Mouse (Mus musculus): ENCODE data around the gene Ccdc39. TPM values are rescaled to one million over a fixed set of nuclear protein-coding genes. Genes with fewer than 3 reads are reported as not detected.

Gene Ccdc39
- polyA plus RNA-seq, 1 experiment: 3.4 TPM

GRCm38 (mm10) chr3:33838877-33839276 is 5.2 kb downstream of the Ccdc39 start:
- no peak for DNase-seq
- TF ChIP-seq POLR2A (IDR thresholded peaks at IDR 0.05; ENCODE audit: low read depth, low read length): no peak
- TF ChIP-seq CTCF (conservative IDR thresholded peaks at IDR 0.05; ENCODE audit: insufficient read depth, insufficient read length, low read depth, low read length): no peak
- Histone ChIP-seq H3K4me1 (ENCODE audit: control insufficient read depth, insufficient read depth, low read length) (no peaks in the 10 kb centered on the region), H3K27ac (ENCODE audit: insufficient read depth, low read depth, low read length) (no peak overlapping the region), H3K4me3 (ENCODE audit: insufficient read depth, low read depth, low read length) (no peak overlapping the region), H3K27me3 (replicated peaks; ENCODE audit: control insufficient read depth, insufficient read depth, low read length) (no peaks in the 10 kb centered on the region), H3K36me3 (ENCODE audit: control insufficient read depth, insufficient read depth, low read length) (no peaks in the 10 kb centered on the region)
- 51% methylated on average over 10 of the region's 10 CpGs for WGBS

- Histone ChIP-seq H3K36me3 (ENCODE audit: control insufficient read depth, insufficient read depth, low read length) (no peaks in the 10 kb centered on the region), H3K27me3 (replicated peaks; ENCODE audit: control insufficient read depth, insufficient read depth, low read length) (no peaks in the 10 kb centered on the region), H3K27ac (ENCODE audit: insufficient read depth, low read depth, low read length) (no peak overlapping the region), H3K4me1 (ENCODE audit: control insufficient read depth, insufficient read depth, low read length) (no peaks in the 10 kb centered on the region), H3K4me3 (ENCODE audit: insufficient read depth, low read depth, low read length) (no peak overlapping the region)
- WGBS: 91% methylated on average over 13 of the region's 13 CpGs
- TF ChIP-seq POLR2A (IDR thresholded peaks at IDR 0.05; ENCODE audit: low read depth, low read length) (no peak), CTCF (conservative IDR thresholded peaks at IDR 0.05; ENCODE audit: insufficient read depth, insufficient read length, low read depth, low read length) (no peak)
- DNase-seq: no peak
These were observed 7.5 kb downstream of the Ccdc39 start for GRCm38 (mm10) chr3:33836576-33836975.

GRCm38 (mm10) chr3:33832351-33832750 is 11.8 kb downstream of the Ccdc39 start:
- no peaks in the 10 kb centered on the region for H3K4me1 ChIP-seq (ENCODE audit: control insufficient read depth, insufficient read depth, low read length)
- H3K36me3 ChIP-seq (ENCODE audit: control insufficient read depth, insufficient read depth, low read length): no peaks in the 10 kb centered on the region
- 82% methylated on average over 10 of the region's 10 CpGs for WGBS
- DNase-seq: no peak
- H3K4me3 ChIP-seq (ENCODE audit: insufficient read depth, low read depth, low read length): no peak overlapping the region
- H3K27ac ChIP-seq (ENCODE audit: insufficient read depth, low read depth, low read length): no peak overlapping the region
- no peaks in the 10 kb centered on the region for H3K27me3 ChIP-seq (replicated peaks; ENCODE audit: control insufficient read depth, insufficient read depth, low read length)
- TF ChIP-seq POLR2A (IDR thresholded peaks at IDR 0.05; ENCODE audit: low read depth, low read length) (no peak), CTCF (conservative IDR thresholded peaks at IDR 0.05; ENCODE audit: insufficient read depth, insufficient read length, low read depth, low read length) (no peak)

GRCm38 (mm10) chr3:33824135-33824946 is 19.8 kb downstream of the Ccdc39 start:
- DNase-seq: peak; percentile 49
- WGBS: 37% methylated on average over 9 of the region's 9 CpGs

GRCm38 (mm10) chr3:33807151-33807550 is 37.0 kb downstream of the Ccdc39 start:
- 60% methylated on average over 1 of the region's 1 CpGs for whole genome bisulfite sequencing
- DNase-seq: no peak
- peaks cover 8% of the 10 kb centered on the region for H3K36me3 ChIP-seq (ENCODE audit: control insufficient read depth, insufficient read depth, low read length)
- H3K4me3 ChIP-seq (ENCODE audit: insufficient read depth, low read depth, low read length): no peak overlapping the region
- H3K27ac ChIP-seq (ENCODE audit: insufficient read depth, low read depth, low read length): no peak overlapping the region
- no peak for TF ChIP-seq POLR2A (IDR thresholded peaks at IDR 0.05; ENCODE audit: low read depth, low read length)
- TF ChIP-seq CTCF (conservative IDR thresholded peaks at IDR 0.05; ENCODE audit: insufficient read depth, insufficient read length, low read depth, low read length): no peak
- H3K4me1 ChIP-seq (ENCODE audit: control insufficient read depth, insufficient read depth, low read length): no peaks in the 10 kb centered on the region
- H3K27me3 ChIP-seq (replicated peaks; ENCODE audit: control insufficient read depth, insufficient read depth, low read length): no peaks in the 10 kb centered on the region

More at GRCm38 (mm10) chr3:33824135-33824946, 19.8 kb downstream of the Ccdc39 start:
- Histone ChIP-seq H3K27ac (ENCODE audit: insufficient read depth, low read depth, low read length) (no peak overlapping the region), H3K4me1 (ENCODE audit: control insufficient read depth, insufficient read depth, low read length) (no peaks in the 10 kb centered on the region), H3K36me3 (ENCODE audit: control insufficient read depth, insufficient read depth, low read length) (no peaks in the 10 kb centered on the region), H3K4me3 (ENCODE audit: insufficient read depth, low read depth, low read length) (no peak overlapping the region), H3K27me3 (replicated peaks; ENCODE audit: control insufficient read depth, insufficient read depth, low read length) (no peaks in the 10 kb centered on the region)
- TF ChIP-seq CTCF (conservative IDR thresholded peaks at IDR 0.05; ENCODE audit: insufficient read depth, insufficient read length, low read depth, low read length) (peak; percentile 83), POLR2A (IDR thresholded peaks at IDR 0.05; ENCODE audit: low read depth, low read length) (no peak)

GRCm38 (mm10) chr3:33800513-33800820 is 43.6 kb downstream of the Ccdc39 start:
- Histone ChIP-seq H3K36me3 (ENCODE audit: control insufficient read depth, insufficient read depth, low read length) (peaks cover 4% of the 10 kb centered on the region; the same call in 1 of the 2 replicates), H3K4me1 (ENCODE audit: control insufficient read depth, insufficient read depth, low read length) (peaks cover 7% of the 10 kb centered on the region; the same call in 1 of the 2 replicates), H3K27ac (ENCODE audit: insufficient read depth, low read depth, low read length) (peak overlapping the region; percentile 75), H3K4me3 (ENCODE audit: insufficient read depth, low read depth, low read length) (peak overlapping the region; percentile 88), H3K27me3 (replicated peaks; ENCODE audit: control insufficient read depth, insufficient read depth, low read length) (no peaks in the 10 kb centered on the region)
- TF ChIP-seq POLR2A (IDR thresholded peaks at IDR 0.05; ENCODE audit: low read depth, low read length) (no peak), CTCF (conservative IDR thresholded peaks at IDR 0.05; ENCODE audit: insufficient read depth, insufficient read length, low read depth, low read length) (no peak)
- WGBS: 0% methylated on average over 16 of the region's 16 CpGs
- no peak for DNase-seq

- DNase-seq: peak; percentile 98
- Histone ChIP-seq H3K27ac (ENCODE audit: insufficient read depth, low read depth, low read length) (peak within 1 kb of the TSS; percentile 92), H3K27me3 (replicated peaks; ENCODE audit: control insufficient read depth, insufficient read depth, low read length) (no peaks in the 10 kb centered on the region), H3K4me3 (ENCODE audit: insufficient read depth, low read depth, low read length) (peak within 1 kb of the TSS; percentile 88), H3K36me3 (ENCODE audit: control insufficient read depth, insufficient read depth, low read length) (peaks cover 1% of the 10 kb centered on the region; the same call in 1 of the 2 replicates), H3K4me1 (ENCODE audit: control insufficient read depth, insufficient read depth, low read length) (peaks cover 7% of the 10 kb centered on the region; the same call in 1 of the 2 replicates)
- TF ChIP-seq POLR2A (IDR thresholded peaks at IDR 0.05; ENCODE audit: low read depth, low read length): peak; percentile 85
- TF ChIP-seq CTCF (conservative IDR thresholded peaks at IDR 0.05; ENCODE audit: insufficient read depth, insufficient read length, low read depth, low read length): 0 out of 2 replicates have a peak, but pooled peaks have one; percentile 16
- under 1% methylated on average over 90 of the region's 90 CpGs for WGBS
These were observed 44.2 kb downstream of the Ccdc39 start, which contains the start of gene Ttc14 for GRCm38 (mm10) chr3:33799617-33800512. Ttc14 (plus strand) TSS chr3:33799832.

All from kidney, adult 2 months (tissue).